8 mouse cellular contexts compared by ENCODE assay signal in the genomic region with DNA sequence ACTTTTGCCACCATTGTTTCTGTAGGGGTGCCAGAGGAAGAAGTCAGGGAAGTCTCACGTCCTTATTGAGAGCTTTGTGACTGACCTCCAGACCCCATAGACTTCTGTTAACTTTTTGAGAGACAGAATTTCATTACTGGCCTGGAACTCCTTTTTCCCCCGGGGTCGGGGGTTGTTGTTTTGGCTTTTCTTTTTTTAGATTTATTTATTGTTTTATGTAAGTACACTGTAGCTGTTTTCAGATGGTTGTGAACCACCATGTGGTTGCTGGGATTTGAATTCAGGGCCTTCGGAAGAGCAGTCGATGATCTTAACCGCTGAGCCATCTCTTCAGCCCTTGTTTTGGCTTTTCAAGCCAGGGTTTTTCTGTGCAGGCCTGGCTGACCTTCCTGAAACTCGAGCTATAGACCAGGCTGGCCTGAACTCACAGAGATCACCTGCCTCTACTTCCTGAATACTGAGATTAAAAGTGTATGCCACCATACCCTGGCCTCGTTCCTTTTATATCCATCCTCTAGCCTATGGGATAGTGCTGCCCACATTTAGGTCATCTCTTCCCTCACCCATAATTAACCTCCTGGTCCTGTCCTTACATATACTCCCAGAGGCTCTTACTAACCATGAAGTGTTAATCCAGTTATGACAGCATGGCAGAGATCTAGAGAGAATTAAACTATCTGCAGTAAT. TPM values are rescaled to one million over a fixed set of nuclear protein-coding genes. Genes with fewer than 3 reads are reported as not detected.
DNase-seq lines count a peak whose midpoint lies in the region; ATAC-seq lines count a peak whose summit lies in the region.

No protein-coding gene starts in this region.

- H3K9me3 ChIP-seq in kidney, embryonic 16.5 days (ENCODE audit: low read length) = no peaks in the 10 kb centered on the region
- no peaks in the 10 kb centered on the region for H3K9me3 ChIP-seq in hindbrain, embryonic 10.5 days
- H3K9me3 ChIP-seq in midbrain, embryonic 12.5 days = no peaks in the 10 kb centered on the region

- peaks cover 21% of the 10 kb centered on the region for H3K36me3 ChIP-seq in kidney, embryonic 16.5 days (ENCODE audit: insufficient read depth, low read length)
- peaks cover 33% of the 10 kb centered on the region for H3K36me3 ChIP-seq in hindbrain, embryonic 10.5 days
- peaks cover 24% of the 10 kb centered on the region for H3K36me3 ChIP-seq in midbrain, embryonic 12.5 days

- H3K4me3 ChIP-seq in kidney, embryonic 16.5 days (ENCODE audit: low read length) = peak overlapping the region; percentile 100
- peak overlapping the region; percentile 99 for H3K4me3 ChIP-seq in hindbrain, embryonic 10.5 days
- H3K4me3 ChIP-seq in midbrain, embryonic 12.5 days = peak overlapping the region; percentile 97

- H3K4me1 ChIP-seq in kidney, embryonic 16.5 days (ENCODE audit: insufficient read depth, low read length) = peaks cover 28% of the 10 kb centered on the region
- H3K4me1 ChIP-seq in hindbrain, embryonic 10.5 days (replicated peaks) = peaks cover 35% of the 10 kb centered on the region
- H3K4me1 ChIP-seq in midbrain, embryonic 12.5 days = peaks cover 27% of the 10 kb centered on the region

- peak overlapping the region; percentile 77 for H3K4me2 ChIP-seq in kidney, embryonic 16.5 days (replicated peaks; ENCODE audit: low read depth, low read length)
- peak overlapping the region; percentile 81 for H3K4me2 ChIP-seq in midbrain, embryonic 12.5 days (replicated peaks)

- 22% methylated on average over 8 of the region's 8 CpGs for WGBS in kidney, embryonic 16.5 days
- WGBS in hindbrain, embryonic 10.5 days = 26% methylated on average over 8 of the region's 8 CpGs
- 28% methylated on average over 8 of the region's 8 CpGs for WGBS in midbrain, embryonic 12.5 days

- DNase-seq in kidney, postnatal 14 days = no peak
- peak; percentile 22 for DNase-seq in adipocyte (ENCODE audit: low spot score)
- no peak for DNase-seq in hindbrain, embryonic 10.5 days (ENCODE audit: low spot score)
- no peak for DNase-seq in urinary bladder, postnatal 25 days (ENCODE audit: low spot score)

- H3K27ac ChIP-seq in kidney, embryonic 16.5 days (ENCODE audit: low read length) = peak overlapping the region; percentile 95
- H3K27ac ChIP-seq in hindbrain, embryonic 10.5 days = peak overlapping the region; percentile 99
- peak overlapping the region; percentile 82 for H3K27ac ChIP-seq in midbrain, embryonic 12.5 days (replicated peaks)

- ATAC-seq in kidney, embryonic 16.5 days (ENCODE audit: low FRiP score, low TSS enrichment) = no peak
- no peak for ATAC-seq in midbrain, embryonic 12.5 days (ENCODE audit: low FRiP score, low read depth)
- ATAC-seq in frontal cortex, adult (ENCODE audit: low TSS enrichment) = no peak
- ATAC-seq in CD4-positive, CD25-positive, alpha-beta regulatory T cell, adult 4 months = no peak

- no peaks in the 10 kb centered on the region for H3K27me3 ChIP-seq in kidney, embryonic 16.5 days (ENCODE audit: insufficient read depth, low read length)
- H3K27me3 ChIP-seq in hindbrain, embryonic 10.5 days (ENCODE audit: insufficient read depth, poor library complexity, severe bottlenecking) = no peaks in the 10 kb centered on the region
- H3K27me3 ChIP-seq in midbrain, embryonic 12.5 days = no peaks in the 10 kb centered on the region

- H3K9ac ChIP-seq in kidney, embryonic 16.5 days (replicated peaks; ENCODE audit: low read length) = peak overlapping the region; percentile 81
- peak overlapping the region; percentile 62 for H3K9ac ChIP-seq in midbrain, embryonic 12.5 days (replicated peaks)

RNA-seq across cellular contexts. Expression of a gene that starts 0.9 kb away (rescaled TPM):
- polyA plus RNA-seq in kidney, embryonic 16.5 days (2015; fragmentation: Nextera tagmentation; extraction: Ambion mirVana) = 355 and 360 TPM in 2 replicates
- polyA plus RNA-seq in hindbrain, embryonic 10.5 days (2016; fragmentation: Nextera tagmentation; extraction: Ambion mirVana) = 414 and 452 TPM in 2 replicates
- polyA plus RNA-seq in midbrain, embryonic 12.5 days (2016; fragmentation: Nextera tagmentation; extraction: Ambion mirVana) = 384 TPM in 2 replicates
- polyA plus RNA-seq in CD4-positive, CD25-positive, alpha-beta regulatory T cell, adult 4 months (2017; shearing (Covaris generic)) = 10 to 100 TPM; 25.0 to 25.3 TPM

RNA-seq across cellular contexts. Expression of a gene that starts 20.6 kb away (rescaled TPM):
- 315 and 357 TPM in 2 replicates for polyA plus RNA-seq in kidney, embryonic 16.5 days (2015; fragmentation: Nextera tagmentation; extraction: Ambion mirVana)
- 378 and 382 TPM in 2 replicates for polyA plus RNA-seq in hindbrain, embryonic 10.5 days (2016; fragmentation: Nextera tagmentation; extraction: Ambion mirVana)
- 300 and 313 TPM in 2 replicates for polyA plus RNA-seq in midbrain, embryonic 12.5 days (2016; fragmentation: Nextera tagmentation; extraction: Ambion mirVana)
- polyA plus RNA-seq in CD4-positive, CD25-positive, alpha-beta regulatory T cell, adult 4 months (2017; shearing (Covaris generic)) = 100 to 1,000 TPM; 446 to 574 TPM

RNA-seq across cellular contexts. Expression of a gene that starts 23.8 kb away (rescaled TPM):
- 12.5 and 14.3 TPM in 2 replicates for polyA plus RNA-seq in kidney, embryonic 16.5 days (2015; fragmentation: Nextera tagmentation; extraction: Ambion mirVana)
- 2.6 and 4.3 TPM in 2 replicates for polyA plus RNA-seq in hindbrain, embryonic 10.5 days (2016; fragmentation: Nextera tagmentation; extraction: Ambion mirVana)
- 2.5 TPM in 2 replicates for polyA plus RNA-seq in midbrain, embryonic 12.5 days (2016; fragmentation: Nextera tagmentation; extraction: Ambion mirVana)
- under 1 TPM in 1 of 2 experiments, not detected in 1; 0.86 TPM for polyA plus RNA-seq in CD4-positive, CD25-positive, alpha-beta regulatory T cell, adult 4 months (2017; shearing (Covaris generic))

RNA-seq across cellular contexts. Expression of a gene that starts 30.5 kb away (rescaled TPM):
- polyA plus RNA-seq in kidney, embryonic 16.5 days (2015; fragmentation: Nextera tagmentation; extraction: Ambion mirVana) = 0.57 and 0.97 TPM in 2 replicates
- polyA plus RNA-seq in hindbrain, embryonic 10.5 days (2016; fragmentation: Nextera tagmentation; extraction: Ambion mirVana) = 0.30 TPM in 1 of 2 replicates, not detected in the other
- not detected in 2 replicates for polyA plus RNA-seq in midbrain, embryonic 12.5 days (2016; fragmentation: Nextera tagmentation; extraction: Ambion mirVana)
- polyA plus RNA-seq in CD4-positive, CD25-positive, alpha-beta regulatory T cell, adult 4 months (2017; shearing (Covaris generic)) = not detected

RNA-seq across cellular contexts. Expression of a gene that starts 30.6 kb away (rescaled TPM):
- polyA plus RNA-seq in kidney, embryonic 16.5 days (2015; fragmentation: Nextera tagmentation; extraction: Ambion mirVana) = 0.17 and 0.42 TPM in 2 replicates
- 0.44 and 0.96 TPM in 2 replicates for polyA plus RNA-seq in hindbrain, embryonic 10.5 days (2016; fragmentation: Nextera tagmentation; extraction: Ambion mirVana)
- polyA plus RNA-seq in midbrain, embryonic 12.5 days (2016; fragmentation: Nextera tagmentation; extraction: Ambion mirVana) = 0.36 and 0.38 TPM in 2 replicates
- under 1 TPM in 1 of 2 experiments, not detected in 1; 0.16 TPM for polyA plus RNA-seq in CD4-positive, CD25-positive, alpha-beta regulatory T cell, adult 4 months (2017; shearing (Covaris generic))

Comparison
In these comparisons a context has a peak if more than half of its experiments do, and no peak if none do; other contexts are left out.
1. RNA of a gene that starts 0.9 kb away (polyA plus RNA-seq): 414 to 452 TPM in hindbrain, embryonic 10.5 days, 384 TPM in midbrain, embryonic 12.5 days and 355 to 360 TPM in kidney, embryonic 16.5 days; 25.0 to 25.3 TPM in CD4-positive, CD25-positive, alpha-beta regulatory T cell, adult 4 months; every median in the first group is over 10 times any median in the second.
2. Peak in every context shown above with its lines, with median percentiles within 50 percentile points of each other: H3K27ac ChIP-seq and H3K4me3 ChIP-seq.